In the genomic region with DNA sequence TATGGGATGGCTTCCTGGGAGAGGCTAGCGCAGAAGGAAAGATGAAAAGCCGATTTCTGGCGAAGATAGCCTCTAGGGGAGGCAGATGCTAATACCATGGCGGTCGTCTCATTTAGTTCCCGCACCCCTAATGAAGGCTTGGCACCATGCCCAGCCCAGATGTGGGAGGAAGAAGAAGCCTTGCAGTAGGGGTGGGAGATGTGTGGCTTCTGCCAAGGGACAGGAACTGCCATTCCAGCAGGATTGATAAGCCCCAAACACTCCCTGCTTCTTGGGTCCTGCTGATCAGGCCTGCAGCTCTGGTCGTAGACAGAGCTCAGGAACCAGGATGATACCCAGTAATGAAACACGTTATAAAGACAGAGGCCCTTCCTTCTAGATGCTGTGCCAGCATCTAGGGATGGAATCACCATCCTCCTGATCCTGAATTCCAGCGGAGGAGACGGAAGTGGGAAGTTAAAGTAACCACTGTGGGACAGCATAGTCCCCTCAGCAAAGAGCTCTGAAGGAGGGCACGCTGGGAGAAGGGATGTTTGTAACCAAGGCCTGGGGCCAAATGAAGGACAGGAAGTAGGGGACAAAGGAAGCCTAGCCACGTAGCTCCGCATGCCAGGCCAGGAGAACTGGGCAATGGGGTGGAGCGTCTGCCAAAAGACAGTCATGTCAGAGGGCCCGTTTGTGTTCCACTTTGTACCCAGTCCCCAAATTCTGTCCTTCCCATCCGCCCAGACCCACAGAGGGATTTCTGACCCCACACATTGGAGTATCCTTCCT, we compare ENCODE assay signal across 9 mouse cellular contexts. TPM values are rescaled to one million over a fixed set of nuclear protein-coding genes. Genes with fewer than 3 reads are reported as not detected.
A peak's percentile ranks its signal among the peaks of the same experiment; 100 is the strongest.
DNase-seq lines count a peak whose midpoint lies in the region; ATAC-seq and TF ChIP-seq lines count a peak whose summit lies in the region.
"Had no signal": no experiment of that assay in that cellular context is flagged by ENCODE, and none has a peak within 500 bp of the region (broad histone marks: within the 10 kb centered on the region; RNA-seq: fewer than 3 reads in every experiment).

No protein-coding gene starts in this region.

- H3K27me3 ChIP-seq in heart, adult 2 months (ENCODE audit: control insufficient read depth, insufficient read depth, low read length), result no peaks in the 10 kb centered on the region
- peaks cover 15% of the 10 kb centered on the region; the same call in 1 of the 2 replicates for H3K27me3 ChIP-seq in heart, embryonic 11.5 days (ENCODE audit: control insufficient read depth, insufficient read depth, low read length)
- H3K27me3 ChIP-seq in midbrain, embryonic 12.5 days, result no peaks in the 10 kb centered on the region
- H3K27me3 ChIP-seq: Patski had no signal

- no peaks in the 10 kb centered on the region for H3K79me2 ChIP-seq in heart, adult 2 months (replicated peaks; ENCODE audit: control insufficient read depth, insufficient read depth, low read length)

- H3K9me3 ChIP-seq in heart, embryonic 11.5 days (replicated peaks; ENCODE audit: control insufficient read depth, low read length), result no peaks in the 10 kb centered on the region
- H3K9me3 ChIP-seq in midbrain, embryonic 12.5 days, result no peaks in the 10 kb centered on the region

- no peak for TF ChIP-seq EP300 in heart, adult 2 months (IDR thresholded peaks at IDR 0.05; ENCODE audit: insufficient read depth, low read depth, low read length)

- H3K4me2 ChIP-seq in heart, embryonic 11.5 days, result peak overlapping the region; percentile 75
- H3K4me2 ChIP-seq in midbrain, embryonic 12.5 days (replicated peaks), result peak overlapping the region; percentile 86

- peaks cover 6% of the 10 kb centered on the region for H3K4me1 ChIP-seq in heart, adult 2 months (ENCODE audit: control insufficient read depth, insufficient read depth, low read length)
- peaks cover 27% of the 10 kb centered on the region for H3K4me1 ChIP-seq in heart, embryonic 11.5 days (ENCODE audit: control insufficient read depth, insufficient read depth, low read length)
- H3K4me1 ChIP-seq in midbrain, embryonic 12.5 days, result peaks cover 43% of the 10 kb centered on the region

- 0 out of 2 replicates have a peak overlapping the region, but pooled peaks have one; percentile 17 for H3K9ac ChIP-seq in heart, adult 2 months (ENCODE audit: low read depth, low read length)
- H3K9ac ChIP-seq in heart, embryonic 11.5 days (ENCODE audit: low read depth, low read length), result no peak overlapping the region
- peak overlapping the region; percentile 96 for H3K9ac ChIP-seq in midbrain, embryonic 12.5 days (replicated peaks)

- no peak for TF ChIP-seq CTCF in heart, adult 2 months (IDR thresholded peaks at IDR 0.05)

- ATAC-seq in heart, embryonic 11.5 days (replicated peaks; ENCODE audit: insufficient number of reproducible peaks, low FRiP score, low TSS enrichment), result no peak
- ATAC-seq in midbrain, embryonic 12.5 days (ENCODE audit: low FRiP score, low read depth), result no peak
- ATAC-seq: Patski had no signal

- peak; percentile 18 to 39 for DNase-seq in heart, adult 2 months
- no peak for DNase-seq in heart, adult 8-10 months (ENCODE audit: low spot score)
- DNase-seq in adrenal gland, postnatal 14 days, result peak; percentile 52
- peak; percentile 43 to 69 for DNase-seq in layer of hippocampus, postnatal 14 days (ENCODE audit: low spot score in 2 of 2)
- DNase-seq in spleen, postnatal 10 days (ENCODE audit: low spot score in 2 of 2), result no peak
- DNase-seq in urinary bladder, adult 18-20 months (ENCODE audit: low spot score in 2 of 2), result no peak

- 41% methylated on average over 16 of the region's 16 CpGs for WGBS in heart, adult 2 months
- 51% methylated on average over 16 of the region's 16 CpGs for WGBS in heart, embryonic 11.5 days (ENCODE audit: insufficient replicate concordance)
- WGBS in midbrain, embryonic 12.5 days, result 51% methylated on average over 16 of the region's 16 CpGs

- TF ChIP-seq POLR2A in heart, adult 2 months (IDR thresholded peaks at IDR 0.05; ENCODE audit: insufficient read depth, low read depth, low read length), result no peak

- intact Hi-C loops in heart, adult 2 months (cut with DNase I), result loop anchor here (2.0 kb wide), 1 partner anchor 19 kb away; the partner anchor contains the start of gene Mrpl58

- H3K27ac ChIP-seq in heart, adult 2 months, result no peak overlapping the region; the same call in 1 of the 2 replicates
- peak overlapping the region; percentile 1; the same call in 1 of the 2 replicates for H3K27ac ChIP-seq in heart, embryonic 11.5 days (ENCODE audit: low read depth, low read length)
- H3K27ac ChIP-seq in midbrain, embryonic 12.5 days (replicated peaks), result peak overlapping the region; percentile 63

- H3K36me3 ChIP-seq in heart, adult 2 months (ENCODE audit: control insufficient read depth, insufficient read depth, low read length), result no peaks in the 10 kb centered on the region
- no peaks in the 10 kb centered on the region for H3K36me3 ChIP-seq in heart, embryonic 11.5 days (ENCODE audit: control insufficient read depth, insufficient read depth, low read length)
- H3K36me3 ChIP-seq in midbrain, embryonic 12.5 days, result 0 out of 2 replicates have a peak, but pooled peaks cover 2% of the 10 kb centered on the region

- no peak overlapping the region for H3K4me3 ChIP-seq in heart, adult 2 months
- no peak overlapping the region for H3K4me3 ChIP-seq in heart, embryonic 11.5 days (ENCODE audit: low read depth, low read length)
- peak overlapping the region; percentile 91 for H3K4me3 ChIP-seq in midbrain, embryonic 12.5 days

RNA-seq across cellular contexts. Expression of gene Cdr2l, which starts 2.2 kb away (rescaled TPM):
- 1 to 10 TPM; 4.5 TPM for total RNA-seq in heart, adult 2 months (2021)
- 6.2 and 6.7 TPM in 2 replicates for polyA plus RNA-seq in heart, adult 2 months (2012; rRNA removed)
- total RNA-seq in heart, adult 8-10 months (2022), result 1 to 10 TPM; 4.1 to 5.3 (median 4.8) TPM
- total RNA-seq in adrenal gland, postnatal 14 days (2021), result 61.5 and 66.2 TPM in 2 replicates
- 6.2 and 7.8 TPM in 2 replicates for polyA plus RNA-seq in heart, embryonic 11.5 days (2014; fragmentation: Nextera tagmentation; extraction: Ambion mirVana)
- total RNA-seq in layer of hippocampus, postnatal 14 days (2021), result 10 to 100 TPM; 18.6 to 21.3 TPM
- 32.4 and 36.6 TPM in 2 replicates for polyA plus RNA-seq in midbrain, embryonic 12.5 days (2016; fragmentation: Nextera tagmentation; extraction: Ambion mirVana)

RNA-seq across cellular contexts. Expression of gene Hid1, which starts 16.3 kb away (rescaled TPM):
- 1 to 10 TPM; 3.0 to 5.1 TPM for total RNA-seq in heart, adult 2 months (2021)
- polyA plus RNA-seq in heart, adult 2 months (2012; rRNA removed), result 6.1 and 7.3 TPM in 2 replicates
- total RNA-seq in heart, adult 8-10 months (2022), result 1 to 10 TPM; 3.4 to 4.3 (median 4.1) TPM
- total RNA-seq in adrenal gland, postnatal 14 days (2021), result 20.3 and 27.4 TPM in 2 replicates
- 6.2 and 7.8 TPM in 2 replicates for polyA plus RNA-seq in heart, embryonic 11.5 days (2014; fragmentation: Nextera tagmentation; extraction: Ambion mirVana)
- 10 to 100 TPM; 90.0 to 94.3 TPM for total RNA-seq in layer of hippocampus, postnatal 14 days (2021)
- 32.9 and 38.6 TPM in 2 replicates for polyA plus RNA-seq in midbrain, embryonic 12.5 days (2016; fragmentation: Nextera tagmentation; extraction: Ambion mirVana)

RNA-seq across cellular contexts. Expression of gene Mrpl58, which starts 19.7 kb away (rescaled TPM):
- total RNA-seq in heart, adult 2 months (2021), result 100 to 1,000 TPM; 144 to 159 TPM
- polyA plus RNA-seq in heart, adult 2 months (2012; rRNA removed), result 82.7 and 104 TPM in 2 replicates
- total RNA-seq in heart, adult 8-10 months (2022), result 100 to 1,000 TPM; 139 to 160 (median 146) TPM
- 136 and 146 TPM in 2 replicates for total RNA-seq in adrenal gland, postnatal 14 days (2021)
- polyA plus RNA-seq in heart, embryonic 11.5 days (2014; fragmentation: Nextera tagmentation; extraction: Ambion mirVana), result 163 and 177 TPM in 2 replicates
- total RNA-seq in layer of hippocampus, postnatal 14 days (2021), result 10 to 100 TPM; 95.7 to 96.6 TPM
- 234 and 265 TPM in 2 replicates for polyA plus RNA-seq in midbrain, embryonic 12.5 days (2016; fragmentation: Nextera tagmentation; extraction: Ambion mirVana)

RNA-seq across cellular contexts. Expression of gene Atp5h, which starts 35.9 kb away (rescaled TPM):
- 1,000 to 10,000 TPM; 1,964 to 2,328 TPM for total RNA-seq in heart, adult 2 months (2021)
- polyA plus RNA-seq in heart, adult 2 months (2012; rRNA removed), result 830 and 1,376 TPM in 2 replicates
- total RNA-seq in heart, adult 8-10 months (2022), result 1,000 to 10,000 TPM; 2,233 to 2,384 (median 2,275) TPM
- 857 and 919 TPM in 2 replicates for total RNA-seq in adrenal gland, postnatal 14 days (2021)
- 1,505 and 1,518 TPM in 2 replicates for polyA plus RNA-seq in heart, embryonic 11.5 days (2014; fragmentation: Nextera tagmentation; extraction: Ambion mirVana)
- total RNA-seq in layer of hippocampus, postnatal 14 days (2021), result 100 to 1,000 TPM; 440 to 460 TPM
- 873 and 889 TPM in 2 replicates for polyA plus RNA-seq in midbrain, embryonic 12.5 days (2016; fragmentation: Nextera tagmentation; extraction: Ambion mirVana)

RNA-seq across cellular contexts. Expression of gene Kctd2, which starts 36.0 kb away (rescaled TPM):
- 10 to 100 TPM; 26.6 to 30.0 TPM for total RNA-seq in heart, adult 2 months (2021)
- polyA plus RNA-seq in heart, adult 2 months (2012; rRNA removed), result 22.9 and 31.9 TPM in 2 replicates
- 10 to 100 TPM; 29.3 to 34.0 (median 29.7) TPM for total RNA-seq in heart, adult 8-10 months (2022)
- 39.1 and 45.2 TPM in 2 replicates for total RNA-seq in adrenal gland, postnatal 14 days (2021)
- 12.0 and 12.7 TPM in 2 replicates for polyA plus RNA-seq in heart, embryonic 11.5 days (2014; fragmentation: Nextera tagmentation; extraction: Ambion mirVana)
- 10 to 100 TPM; 59.0 to 68.3 TPM for total RNA-seq in layer of hippocampus, postnatal 14 days (2021)
- 32.0 and 40.4 TPM in 2 replicates for polyA plus RNA-seq in midbrain, embryonic 12.5 days (2016; fragmentation: Nextera tagmentation; extraction: Ambion mirVana)

Comparison
In these comparisons a context has a peak if more than half of its experiments do, and no peak if none do; other contexts are left out.
1. DNase-seq: peak in heart, adult 2 months (2 of 2), adrenal gland, postnatal 14 days (single experiment) and layer of hippocampus, postnatal 14 days (2 of 2); none in heart, adult 8-10 months (single experiment), spleen, postnatal 10 days (0 of 2) and urinary bladder, adult 18-20 months (0 of 2).